Mouse (Mus musculus) small intestine, adult 2 months (tissue): ENCODE measurements around the gene Hpse2.

ENCODE experiments used
- CTCF ChIP-seq: fragments of 200-500 bp; IDR thresholded peaks from 2 replicates; pipeline ENCODE4 v1.5.1; 2012; ENCODE audit warnings: low read depth, mild to moderate bottlenecking, control low read depth, inconsistent platforms, low read length, moderate library complexity, mixed read lengths; ENCODE audit not compliant: insufficient replicate concordance, insufficient read length; ENCODE audit errors: extremely low read depth
- POLR2A ChIP-seq: fragments of 200-500 bp; IDR thresholded peaks from 2 replicates; pipeline ENCODE4 v1.6.1; 2012; ENCODE audit warnings: low read depth, mild to moderate bottlenecking, control low read depth, inconsistent platforms, low read length, moderate library complexity

DNA sequence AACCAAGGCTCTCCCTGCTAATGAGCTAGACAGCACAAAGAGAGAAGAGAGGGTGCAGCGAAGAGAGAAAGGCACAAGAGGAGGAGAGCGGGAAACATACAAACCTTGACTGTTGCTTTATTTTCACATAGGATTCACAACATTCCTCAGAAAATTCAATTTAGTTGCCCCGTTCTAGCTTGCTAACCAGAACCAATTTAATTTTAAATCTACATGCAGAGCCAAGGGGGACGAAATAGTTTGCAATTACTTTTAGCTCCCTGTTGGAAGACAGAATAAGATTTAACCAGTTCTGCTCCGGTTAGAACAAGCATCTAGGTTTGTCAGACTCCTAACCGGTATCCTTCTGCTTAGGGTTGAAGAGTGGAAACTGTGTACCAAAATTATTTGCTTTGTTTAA, 240.3 kb downstream of the Hpse2 start:
- TF ChIP-seq CTCF (no peak), POLR2A (no peak)
